Mouse (Mus musculus) heart, postnatal 0 days (tissue): Measurements from ENCODE around the gene Selp. TPM values are rescaled to one million over a fixed set of nuclear protein-coding genes. Genes with fewer than 3 reads are reported as not detected.

Source experiments
- ATAC-seq: fragments of 200-750 bp; cut with Nextera tagmentation; 2 replicates; pipeline ENCODE4 v1.8.0; 2017; ENCODE audit warnings: low read depth, moderate number of reproducible peaks, moderate library complexity; ENCODE audit not compliant: insufficient read depth
- DNase-seq: peaks from one replicate; pipeline ENCODE4 v3.0.0-alpha.2; 2016; ENCODE audit warnings: low spot score
- H3K27ac ChIP-seq: fragments of 300-500 bp; sonication (generic); 2 replicates; pipeline ENCODE4 v1.5.1; 2014; ENCODE audit warnings: low read depth, mild to moderate bottlenecking
- H3K27me3 ChIP-seq: fragments of 300-500 bp; sonication (generic); 2 replicates; pipeline ENCODE4 v1.6.1; 2014; ENCODE audit warnings: low read length, mixed read lengths; ENCODE audit not compliant: control insufficient read depth, insufficient read depth
- H3K36me3 ChIP-seq: fragments of 300-500 bp; sonication (generic); replicated peaks from 2 replicates; pipeline ENCODE4 v1.6.1; 2014; ENCODE audit warnings: low read length, mixed read lengths; ENCODE audit not compliant: control insufficient read depth, insufficient read depth
- H3K4me1 ChIP-seq: fragments of 300-500 bp; sonication (generic); 2 replicates; pipeline ENCODE4 v1.6.1; 2014; ENCODE audit warnings: antibody characterized with exemption; ENCODE audit not compliant: control insufficient read depth, insufficient read depth
- H3K4me2 ChIP-seq: fragments of 300-500 bp; sonication (generic); 2 replicates; pipeline ENCODE4 v1.6.1; 2014; ENCODE audit warnings: low read depth, mild to moderate bottlenecking, low read length, moderate library complexity
- H3K4me3 ChIP-seq: fragments of 300-500 bp; sonication (generic); 2 replicates; pipeline ENCODE4 v1.5.1; 2014; ENCODE audit warnings: low read depth, low read length
- H3K9ac ChIP-seq: fragments of 300-500 bp; sonication (generic); replicated peaks from 2 replicates; pipeline ENCODE4 v1.6.1; 2014; ENCODE audit warnings: low read depth, low read length, mixed read lengths
- H3K9me3 ChIP-seq: fragments of 300-500 bp; sonication (generic); replicated peaks from 2 replicates; pipeline ENCODE4 v1.6.1; 2016; ENCODE audit warnings: low read length; ENCODE audit not compliant: control insufficient read depth
- CTCF ChIP-seq: IDR thresholded peaks from 2 replicates; pipeline ENCODE4 v1.5.1; 2016; ENCODE audit warnings: antibody characterized with exemption, control low read depth, low read depth
- EP300 ChIP-seq: IDR thresholded peaks from 2 replicates; pipeline ENCODE4 v1.6.1; 2016; ENCODE audit warnings: antibody characterized with exemption, low read depth
- WGBS: fragments of 180-500 bp; shearing (Covaris S2); extraction: QIAGEN DNeasy Blood & Tissue Kit; methylation state at CpG from one replicate; pipeline ENCODE4 v1.1.7; 2014; 5-methylcytosine and 5-hydroxymethylcytosine counted together
- polyA plus RNA-seq: library from polyadenylated mRNA; unstranded; fragments of >200 nt; fragmentation: Nextera tagmentation; extraction: Ambion mirVana; gene quantifications from 2 replicates; pipeline ENCODE4 v1.2.1, GENCODE M21; 2015
- total RNA-seq: library from RNA; depleted of rRNA; stranded (reverse); fragments of >200 nt; gene quantifications from 2 replicates; pipeline ENCODE4 v1.2.3, GENCODE M21; 2014; ENCODE audit warnings: low replicate concordance

Gene Selp
- total and polyA plus RNA-seq, 2 experiments from 2014 or later = 0.51 TPM; not detected in 1

- Histone ChIP-seq H3K4me2 (no peak overlapping the region), H3K27ac (no peak overlapping the region), H3K27me3 (peaks cover 2% of the 10 kb centered on the region; the same call in 1 of the 2 replicates), H3K36me3 (no peaks in the 10 kb centered on the region), H3K9me3 (no peaks in the 10 kb centered on the region), H3K4me1 (no peaks in the 10 kb centered on the region), H3K9ac (no peak overlapping the region), H3K4me3 (no peak overlapping the region)
- no peak for DNase-seq
- no peak for ATAC-seq
- WGBS = 79% methylated on average over 11 of the region's 11 CpGs
- TF ChIP-seq EP300 (no peak), CTCF (no peak)
Measured at GRCm38 (mm10) chr1:164079091-164079490, 36.0 kb upstream of the Selp start.

GRCm38 (mm10) chr1:164083046-164083445 is 32.0 kb upstream of the Selp start:
- no peak overlapping the region for H3K9ac ChIP-seq
- no peak overlapping the region for H3K4me3 ChIP-seq
- 71% methylated on average over 4 of the region's 4 CpGs for WGBS
- DNase-seq = no peak
- no peak for ATAC-seq
- H3K4me2 ChIP-seq = no peak overlapping the region
- no peaks in the 10 kb centered on the region for H3K36me3 ChIP-seq
- no peak overlapping the region for H3K27ac ChIP-seq
- TF ChIP-seq EP300 = no peak
- TF ChIP-seq CTCF = no peak
- H3K4me1 ChIP-seq = no peaks in the 10 kb centered on the region
- peaks cover 2% of the 10 kb centered on the region; the same call in 1 of the 2 replicates for H3K27me3 ChIP-seq
- no peaks in the 10 kb centered on the region for H3K9me3 ChIP-seq

GRCm38 (mm10) chr1:164086797-164087196 is 28.3 kb upstream of the Selp start:
- H3K4me3 ChIP-seq = no peak overlapping the region
- H3K9ac ChIP-seq = no peak overlapping the region
- ATAC-seq = no peak
- WGBS = 67% methylated on average over 3 of the region's 3 CpGs
- TF ChIP-seq CTCF = no peak
- TF ChIP-seq EP300 = no peak
- no peaks in the 10 kb centered on the region for H3K9me3 ChIP-seq
- H3K4me1 ChIP-seq = no peaks in the 10 kb centered on the region
- DNase-seq = no peak
- H3K4me2 ChIP-seq = no peak overlapping the region
- H3K27me3 ChIP-seq = peaks cover 2% of the 10 kb centered on the region; the same call in 1 of the 2 replicates
- H3K36me3 ChIP-seq = no peaks in the 10 kb centered on the region
- H3K27ac ChIP-seq = no peak overlapping the region

GRCm38 (mm10) chr1:164087872-164088271 is 27.2 kb upstream of the Selp start:
- Histone ChIP-seq H3K4me3 (no peak overlapping the region), H3K9me3 (no peaks in the 10 kb centered on the region), H3K9ac (no peak overlapping the region), H3K4me1 (no peaks in the 10 kb centered on the region), H3K27me3 (no peaks in the 10 kb centered on the region), H3K36me3 (no peaks in the 10 kb centered on the region), H3K4me2 (no peak overlapping the region), H3K27ac (no peak overlapping the region)
- ATAC-seq (no peak), DNase-seq (no peak)
- TF ChIP-seq EP300 (no peak), CTCF (no peak)
- 75% methylated on average over 5 of the region's 5 CpGs for WGBS

- Histone ChIP-seq H3K4me3 (no peak overlapping the region), H3K9me3 (no peaks in the 10 kb centered on the region), H3K4me2 (no peak overlapping the region), H3K9ac (no peak overlapping the region), H3K4me1 (0 out of 2 replicates have a peak, but pooled peaks cover 3% of the 10 kb centered on the region), H3K27me3 (no peaks in the 10 kb centered on the region), H3K27ac (no peak overlapping the region), H3K36me3 (no peaks in the 10 kb centered on the region)
- no peak for TF ChIP-seq CTCF
- TF ChIP-seq EP300 = no peak
- 32% methylated on average over 6 of the region's 6 CpGs for WGBS
- ATAC-seq (no peak), DNase-seq (peak; percentile 34)
Measured at GRCm38 (mm10) chr1:164096780-164097179, 18.3 kb upstream of the Selp start.

GRCm38 (mm10) chr1:164097911-164098310 is 17.2 kb upstream of the Selp start:
- Histone ChIP-seq H3K9ac (no peak overlapping the region), H3K4me3 (no peak overlapping the region), H3K4me1 (0 out of 2 replicates have a peak, but pooled peaks cover 3% of the 10 kb centered on the region), H3K27ac (no peak overlapping the region), H3K27me3 (no peaks in the 10 kb centered on the region), H3K4me2 (no peak overlapping the region), H3K9me3 (no peaks in the 10 kb centered on the region), H3K36me3 (no peaks in the 10 kb centered on the region)
- DNase-seq = no peak
- WGBS = 74% methylated on average over 2 of the region's 2 CpGs
- no peak for ATAC-seq
- TF ChIP-seq CTCF (no peak), EP300 (no peak)
